Mouse (Mus musculus): ENCODE data around the gene Prlr. TPM values are rescaled to one million over a fixed set of nuclear protein-coding genes. Genes with fewer than 3 reads are reported as not detected.

Gene Prlr
- polyA plus RNA-seq, 1 experiment from 2014 or later, result 0.32 TPM

GRCm38 (mm10) chr15:10338606-10339005 lies 161.6 kb downstream of the Prlr start:
- WGBS, result 77% methylated on average over 3 of the region's 3 CpGs
- H3K4me1 ChIP-seq, result no peaks in the 10 kb centered on the region
- no peaks in the 10 kb centered on the region for H3K27me3 ChIP-seq
- H3K27ac ChIP-seq, result no peak overlapping the region
- no peak overlapping the region for H3K4me3 ChIP-seq
- H3K9ac ChIP-seq, result no peak overlapping the region
- H3K9me3 ChIP-seq, result no peaks in the 10 kb centered on the region
- H3K36me3 ChIP-seq, result no peaks in the 10 kb centered on the region
- no peak overlapping the region for H3K4me2 ChIP-seq (replicated peaks)
- ATAC-seq (ENCODE audit: insufficient number of reproducible peaks, insufficient read depth, low FRiP score, low TSS enrichment), result no peak

GRCm38 (mm10) chr15:10347044-10347443 lies 170.0 kb downstream of the Prlr start:
- Histone ChIP-seq H3K4me1 (no peaks in the 10 kb centered on the region), H3K9me3 (no peaks in the 10 kb centered on the region), H3K9ac (no peak overlapping the region), H3K27me3 (no peaks in the 10 kb centered on the region), H3K36me3 (no peaks in the 10 kb centered on the region), H3K4me3 (no peak overlapping the region), H3K27ac (no peak overlapping the region), H3K4me2 (replicated peaks) (no peak overlapping the region)
- 93% methylated on average over 6 of the region's 6 CpGs for WGBS
- no peak for ATAC-seq (ENCODE audit: insufficient number of reproducible peaks, insufficient read depth, low FRiP score, low TSS enrichment)

- Histone ChIP-seq H3K36me3 (no peaks in the 10 kb centered on the region), H3K27ac (no peak within 1 kb of the TSS)
These were observed 181.3 kb downstream of the Prlr start, which contains the start of gene Agxt2 for GRCm38 (mm10) chr15:10358039-10358948. Agxt2 (plus strand) TSS chr15:10358532.

DNA sequence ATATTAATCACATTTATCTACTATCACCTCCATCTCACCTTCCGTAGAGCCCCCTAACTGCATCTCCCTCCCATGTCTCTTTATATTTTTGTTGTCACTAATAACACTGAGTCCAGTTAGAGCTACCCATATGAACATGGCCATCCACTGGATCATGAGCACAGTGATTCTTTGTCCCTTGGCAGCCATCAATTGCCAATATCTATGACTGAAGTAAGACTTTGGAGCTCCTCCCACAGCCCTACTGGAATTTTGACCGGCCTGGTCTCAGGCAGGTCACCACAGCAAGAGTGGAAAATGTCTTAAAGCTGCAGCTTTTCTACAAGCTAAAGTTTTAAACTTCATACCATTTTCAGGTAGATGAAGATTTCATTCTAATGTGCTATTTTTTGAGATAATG lies 189.3 kb downstream of the Prlr start:
- 93% methylated on average over 2 of the region's 2 CpGs for WGBS
- no peak overlapping the region for H3K4me3 ChIP-seq
- no peaks in the 10 kb centered on the region for H3K27me3 ChIP-seq
- no peaks in the 10 kb centered on the region for H3K36me3 ChIP-seq
- H3K9me3 ChIP-seq, result no peaks in the 10 kb centered on the region
- no peak for ATAC-seq (ENCODE audit: insufficient number of reproducible peaks, insufficient read depth, low FRiP score, low TSS enrichment)
- H3K27ac ChIP-seq, result no peak overlapping the region
- no peaks in the 10 kb centered on the region for H3K4me1 ChIP-seq
- H3K9ac ChIP-seq, result no peak overlapping the region
- H3K4me2 ChIP-seq (replicated peaks), result no peak overlapping the region

More at GRCm38 (mm10) chr15:10358039-10358948, 181.3 kb downstream of the Prlr start, which contains the start of gene Agxt2:
- Histone ChIP-seq H3K9me3 (no peaks in the 10 kb centered on the region), H3K9ac (no peak within 1 kb of the TSS), H3K27me3 (no peaks in the 10 kb centered on the region), H3K4me2 (replicated peaks) (no peak within 1 kb of the TSS), H3K4me3 (no peak within 1 kb of the TSS), H3K4me1 (no peaks in the 10 kb centered on the region)
- WGBS, result 77% methylated on average over 9 of the region's 9 CpGs
- ATAC-seq (ENCODE audit: insufficient number of reproducible peaks, insufficient read depth, low FRiP score, low TSS enrichment), result no peak

GRCm38 (mm10) chr15:10375404-10375803 lies 198.4 kb downstream of the Prlr start:
- H3K27ac ChIP-seq, result no peak overlapping the region
- no peaks in the 10 kb centered on the region for H3K4me1 ChIP-seq
- no peaks in the 10 kb centered on the region for H3K27me3 ChIP-seq
- no peak overlapping the region for H3K9ac ChIP-seq
- 73% methylated on average over 3 of the region's 3 CpGs for WGBS
- no peak overlapping the region for H3K4me2 ChIP-seq (replicated peaks)
- no peaks in the 10 kb centered on the region for H3K9me3 ChIP-seq
- H3K4me3 ChIP-seq, result no peak overlapping the region
- H3K36me3 ChIP-seq, result no peaks in the 10 kb centered on the region
- ATAC-seq (ENCODE audit: insufficient number of reproducible peaks, insufficient read depth, low FRiP score, low TSS enrichment), result no peak

DNA sequence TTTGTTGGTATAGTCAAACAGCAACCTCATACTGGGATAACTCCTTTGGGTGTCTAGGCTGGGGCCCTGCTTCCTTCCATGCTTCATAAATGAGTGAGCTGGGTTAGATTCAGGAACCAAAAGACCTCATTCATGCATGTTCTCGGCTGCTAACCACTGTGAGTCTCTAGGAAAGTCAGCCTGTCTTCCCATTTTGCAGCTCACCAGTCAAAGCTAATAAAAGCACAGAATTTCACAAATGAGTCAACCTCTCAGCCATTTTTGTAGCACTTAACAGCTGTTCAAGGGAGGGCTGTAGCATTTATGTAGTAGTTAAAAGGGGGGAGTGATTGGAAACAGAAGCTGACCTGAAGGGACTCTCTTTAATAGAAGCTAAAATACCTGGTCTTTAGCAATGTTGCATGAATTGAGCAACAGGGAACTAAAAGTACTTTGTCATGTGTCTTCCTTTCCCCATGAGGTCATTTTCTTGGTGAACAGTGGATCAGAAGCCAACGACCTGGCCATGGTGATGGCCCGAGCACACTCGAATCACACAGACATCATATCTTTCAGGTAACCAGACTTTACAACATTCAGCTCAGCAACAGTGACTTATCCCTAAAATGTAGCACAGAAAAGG lies 201.4 kb downstream of the Prlr start:
- no peak overlapping the region for H3K9ac ChIP-seq
- H3K9me3 ChIP-seq, result no peaks in the 10 kb centered on the region
- H3K27me3 ChIP-seq, result no peaks in the 10 kb centered on the region
- H3K4me2 ChIP-seq (replicated peaks), result no peak overlapping the region
- H3K36me3 ChIP-seq, result no peaks in the 10 kb centered on the region
- H3K4me3 ChIP-seq, result no peak overlapping the region
- ATAC-seq (ENCODE audit: insufficient number of reproducible peaks, insufficient read depth, low FRiP score, low TSS enrichment), result no peak
- WGBS, result 84% methylated on average over 4 of the region's 4 CpGs
- H3K27ac ChIP-seq, result no peak overlapping the region
- no peaks in the 10 kb centered on the region for H3K4me1 ChIP-seq

- no peak for ATAC-seq (ENCODE audit: insufficient number of reproducible peaks, insufficient read depth, low FRiP score, low TSS enrichment)
- 90% methylated on average over 3 of the region's 3 CpGs for WGBS
- Histone ChIP-seq H3K4me1 (no peaks in the 10 kb centered on the region), H3K27me3 (no peaks in the 10 kb centered on the region), H3K4me2 (replicated peaks) (no peak overlapping the region), H3K4me3 (no peak overlapping the region), H3K9ac (no peak overlapping the region), H3K9me3 (no peaks in the 10 kb centered on the region), H3K36me3 (no peaks in the 10 kb centered on the region), H3K27ac (no peak overlapping the region)
These were observed 202.9 kb downstream of the Prlr start for GRCm38 (mm10) chr15:10379757-10380458.

DNA sequence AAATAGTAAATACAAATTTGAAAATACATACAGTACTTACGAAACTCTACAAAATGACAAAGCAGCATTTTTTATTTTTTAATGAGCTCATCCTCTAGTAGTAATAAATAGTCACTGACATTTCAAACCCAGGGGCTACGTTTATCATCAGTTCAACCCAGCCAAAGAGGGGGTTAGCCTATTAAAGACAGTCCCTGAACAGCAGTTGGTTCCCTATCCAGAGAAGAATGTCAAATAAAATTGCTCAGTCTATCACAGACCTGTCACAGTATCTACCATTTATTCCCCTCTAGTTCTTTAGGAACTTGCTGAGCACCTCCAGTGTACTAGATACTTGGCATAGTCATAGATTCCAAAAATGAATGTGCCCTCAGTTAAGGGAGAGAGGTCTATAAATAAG lies 210.2 kb downstream of the Prlr start:
- H3K4me2 ChIP-seq (replicated peaks), result no peak overlapping the region
- H3K4me1 ChIP-seq, result no peaks in the 10 kb centered on the region
- no peak for ATAC-seq (ENCODE audit: insufficient number of reproducible peaks, insufficient read depth, low FRiP score, low TSS enrichment)
- H3K4me3 ChIP-seq, result no peak overlapping the region
- no peak overlapping the region for H3K27ac ChIP-seq
- H3K36me3 ChIP-seq, result no peaks in the 10 kb centered on the region
- 71% methylated on average over 2 of the region's 2 CpGs for WGBS
- H3K9me3 ChIP-seq, result no peaks in the 10 kb centered on the region
- H3K9ac ChIP-seq, result no peak overlapping the region
- no peaks in the 10 kb centered on the region for H3K27me3 ChIP-seq

Other genes with a start within 250 kb of the Prlr start
- not detected in 2 replicates for gene Gm21973, start 148.1 kb downstream of the Prlr start, polyA plus RNA-seq (2016; fragmentation: Nextera tagmentation; extraction: Ambion mirVana)
- not detected in 2 replicates for gene Agxt2, start 181.3 kb downstream of the Prlr start, polyA plus RNA-seq (2016; fragmentation: Nextera tagmentation; extraction: Ambion mirVana)

Measured in embryonic facial prominence, embryonic 12.5 days (tissue).